Mouse (Mus musculus): ENCODE data around the gene Rap1a.

DNA sequence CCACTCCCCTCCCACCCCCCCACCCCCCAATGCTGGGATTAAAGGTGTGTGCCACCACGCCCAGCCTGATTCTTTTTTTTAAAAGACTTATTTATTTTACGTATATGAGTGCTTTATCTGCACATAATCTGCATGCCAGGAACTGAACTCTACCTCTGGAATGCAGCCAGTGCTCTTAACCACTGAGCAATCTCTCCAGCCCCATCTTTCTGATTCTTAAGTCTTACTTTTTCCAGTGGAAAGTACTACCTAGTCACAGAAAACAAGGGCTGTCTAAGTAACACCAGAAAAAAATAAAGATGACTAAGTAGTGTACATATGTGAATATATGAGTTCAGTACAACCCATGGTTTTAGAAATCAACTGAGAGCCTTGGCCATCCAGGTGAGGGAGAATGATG is 54.6 kb downstream of the Rap1a start:
- TF ChIP-seq CEBPB (IDR thresholded peaks at IDR 0.05; ENCODE audit: insufficient read depth, poor library complexity, severe bottlenecking) (no peak), POLR2A (IDR thresholded peaks at IDR 0.05; ENCODE audit: insufficient read length, low read depth) (no peak)
